ENCODE assay signal across 34 mouse cellular contexts in genomic region chr19:59184000-59184399, GRCm38 (mm10). TPM values are rescaled to one million over a fixed set of nuclear protein-coding genes. Genes with fewer than 3 reads are reported as not detected.
DNase-seq lines count a peak whose midpoint lies in the region; ATAC-seq and TF ChIP-seq lines count a peak whose summit lies in the region.
"Had no signal": no experiment of that assay in that cellular context is flagged by ENCODE, and none has a peak within 500 bp of the region (broad histone marks: within the 10 kb centered on the region; RNA-seq: fewer than 3 reads in every experiment).

No protein-coding gene starts in this region.

- no peaks in the 10 kb centered on the region for H3K4me1 ChIP-seq in heart, postnatal 0 days (ENCODE audit: control insufficient read depth, insufficient read depth)
- no peaks in the 10 kb centered on the region for H3K4me1 ChIP-seq in kidney, embryonic 16.5 days (ENCODE audit: insufficient read depth, low read length)
- H3K4me1 ChIP-seq: neural tube, embryonic 15.5 days had no signal

- no peak overlapping the region for H3K27ac ChIP-seq in heart, postnatal 0 days (ENCODE audit: low read depth)
- no peak overlapping the region for H3K27ac ChIP-seq in kidney, embryonic 16.5 days (ENCODE audit: low read length)
- H3K27ac ChIP-seq: left cerebral cortex, adult 2 months; macrophage; neural tube, embryonic 15.5 days had no signal

- intact Hi-C loops in heart, postnatal 36 days (cut with DNase I) = no loop called here

- no peak overlapping the region for H3K4me3 ChIP-seq in heart, postnatal 0 days (ENCODE audit: low read depth, low read length)
- no peak overlapping the region for H3K4me3 ChIP-seq in kidney, embryonic 16.5 days (ENCODE audit: low read length)
- H3K4me3 ChIP-seq: left cerebral cortex, adult 2 months; neural tube, embryonic 15.5 days had no signal

- ATAC-seq in heart, postnatal 0 days (ENCODE audit: insufficient read depth, low read depth) = peak; percentile 63
- peak; percentile 59; the same call in 1 of the 2 replicates for ATAC-seq in kidney, embryonic 16.5 days (ENCODE audit: low FRiP score, low TSS enrichment)
- ATAC-seq in granulocyte monocyte progenitor cell, adult 5-6 weeks (replicated peaks; ENCODE audit: poor library complexity, severe bottlenecking) = no peak
- ATAC-seq: forebrain, embryonic 14.5 days; liver, postnatal 0 days; lung, postnatal 0 days had no signal

- no peaks in the 10 kb centered on the region for H3K36me3 ChIP-seq in heart, postnatal 0 days (replicated peaks; ENCODE audit: control insufficient read depth, insufficient read depth, low read length)
- H3K36me3 ChIP-seq in kidney, embryonic 16.5 days (ENCODE audit: insufficient read depth, low read length) = no peaks in the 10 kb centered on the region
- H3K36me3 ChIP-seq: G1E; neural tube, embryonic 15.5 days had no signal

- H3K9me3 ChIP-seq in heart, postnatal 0 days (replicated peaks; ENCODE audit: control insufficient read depth, low read length) = no peaks in the 10 kb centered on the region
- no peaks in the 10 kb centered on the region for H3K9me3 ChIP-seq in kidney, embryonic 16.5 days (ENCODE audit: low read length)
- H3K9me3 ChIP-seq: G1E; neural tube, embryonic 15.5 days had no signal

- TF ChIP-seq EP300 in heart, postnatal 0 days (IDR thresholded peaks at IDR 0.05; ENCODE audit: low read depth) = no peak

- no peak overlapping the region for H3K4me2 ChIP-seq in heart, postnatal 0 days (ENCODE audit: low read depth, low read length)
- H3K4me2 ChIP-seq in kidney, embryonic 16.5 days (replicated peaks; ENCODE audit: low read depth, low read length) = no peak overlapping the region
- H3K4me2 ChIP-seq: liver, embryonic 11.5 days; neural tube, embryonic 15.5 days had no signal

- no peak for TF ChIP-seq CTCF in heart, postnatal 0 days (IDR thresholded peaks at IDR 0.05; ENCODE audit: low read depth)

- no peak overlapping the region for H3K9ac ChIP-seq in heart, postnatal 0 days (replicated peaks; ENCODE audit: low read depth, low read length)
- H3K9ac ChIP-seq in kidney, embryonic 16.5 days (replicated peaks; ENCODE audit: low read length) = no peak overlapping the region
- H3K9ac ChIP-seq: liver, postnatal 0 days; neural tube, embryonic 15.5 days had no signal

- DNase-seq in heart, postnatal 0 days (ENCODE audit: low spot score) = peak; percentile 30
- no peak for DNase-seq in heart, postnatal 36 days
- peak; percentile 19 for DNase-seq in ovary, adult 18-20 months (ENCODE audit: low spot score)
- no peak for DNase-seq in ovary, postnatal 14 days (ENCODE audit: low spot score)
- DNase-seq in kidney, postnatal 4 days = peak; percentile 73 to 83
- DNase-seq in frontal cortex, postnatal 14 days (ENCODE audit: low spot score in 2 of 2) = no peak
- DNase-seq: adrenal gland, adult 2 months; B cell, adult 2 months; cerebellum, adult 11 months; cerebellum, postnatal 25 days; gastrocnemius, postnatal 10 days; layer of hippocampus, adult 9-11 months; liver, postnatal 0 days; retina, postnatal 1 day; right cerebral cortex, postnatal 25 days had no signal

- peaks cover 38% of the 10 kb centered on the region for H3K27me3 ChIP-seq in heart, postnatal 0 days (ENCODE audit: control insufficient read depth, insufficient read depth, low read length)
- H3K27me3 ChIP-seq in kidney, embryonic 16.5 days (ENCODE audit: insufficient read depth, low read length) = peaks cover 79% of the 10 kb centered on the region
- H3K27me3 ChIP-seq: CH12.LX had no signal

- 15% methylated on average over 3 of the region's 3 CpGs for WGBS in heart, postnatal 0 days
- 29% methylated on average over 3 of the region's 3 CpGs for WGBS in kidney, embryonic 16.5 days

RNA-seq across cellular contexts. Expression of gene Vax1, which starts 14.1 kb away (rescaled TPM):
- not detected in 2 replicates for total RNA-seq in heart, postnatal 0 days (2014; rRNA removed; ENCODE audit: low replicate concordance)
- polyA plus RNA-seq in heart, postnatal 0 days (2015; fragmentation: Nextera tagmentation; extraction: Ambion mirVana) = not detected in 2 replicates
- not detected for total RNA-seq in heart, postnatal 36 days (2021)
- not detected in 2 replicates for polyA plus RNA-seq in kidney, embryonic 16.5 days (2015; fragmentation: Nextera tagmentation; extraction: Ambion mirVana)
- not detected in 2 replicates for total RNA-seq in granulocyte monocyte progenitor cell, adult 5-6 weeks (2014; fragmentation: Nextera tagmentation)
- total RNA-seq in granulocyte monocyte progenitor cell, adult 5-6 weeks (2017) = not detected in 2 replicates
- total RNA-seq: adrenal gland, adult 2 months; adrenal gland, postnatal 4 days; CH12.LX; G1E; gastrocnemius, postnatal 10 days; heart, adult 18-20 months had no signal
- polyA plus RNA-seq: adrenal gland, adult 2 months; embryonic facial prominence, embryonic 14.5 days; G1E; heart, embryonic 14.5 days; hindbrain, embryonic 11.5 days; large intestine, adult 2 months; limb, embryonic 11.5 days; liver, embryonic 11.5 days; liver, postnatal 0 days; lung, postnatal 0 days; macrophage; neural tube, embryonic 15.5 days; spleen, adult 2 months had no signal

RNA-seq across cellular contexts. Expression of gene Kcnk18, which starts 35.0 kb away (rescaled TPM):
- not detected in 2 replicates for total RNA-seq in heart, postnatal 0 days (2014; rRNA removed; ENCODE audit: low replicate concordance)
- not detected in 2 replicates for polyA plus RNA-seq in heart, postnatal 0 days (2015; fragmentation: Nextera tagmentation; extraction: Ambion mirVana)
- not detected for total RNA-seq in heart, postnatal 36 days (2021)
- not detected in 2 replicates for polyA plus RNA-seq in kidney, embryonic 16.5 days (2015; fragmentation: Nextera tagmentation; extraction: Ambion mirVana)
- total RNA-seq in granulocyte monocyte progenitor cell, adult 5-6 weeks (2014; fragmentation: Nextera tagmentation) = not detected in 2 replicates
- total RNA-seq in granulocyte monocyte progenitor cell, adult 5-6 weeks (2017) = not detected in 2 replicates
- total RNA-seq: adrenal gland, adult 2 months; adrenal gland, postnatal 4 days; CH12.LX; gastrocnemius, postnatal 10 days; heart, adult 18-20 months; left cerebral cortex, adult 2 months had no signal
- polyA plus RNA-seq: adrenal gland, adult 2 months; forebrain, embryonic 14.5 days; frontal cortex, adult 2 months; G1E; heart, embryonic 14.5 days; hindbrain, embryonic 11.5 days; large intestine, adult 2 months; limb, embryonic 11.5 days; liver, embryonic 11.5 days; liver, postnatal 0 days; lung, postnatal 0 days; macrophage; spleen, adult 2 months had no signal

Comparison
In these comparisons a context has a peak if more than half of its experiments do, and no peak if none do; other contexts are left out.
1. DNase-seq: peak in heart, postnatal 0 days (single experiment), ovary, adult 18-20 months (single experiment) and kidney, postnatal 4 days (2 of 2); none in heart, postnatal 36 days (0 of 2), ovary, postnatal 14 days (single experiment) and frontal cortex, postnatal 14 days (0 of 2).